Mouse (Mus musculus): ENCODE data around the gene Mad2l1bp.

Mad2l1bp gene

GRCm38 (mm10) chr17:46110402-46111289 is 42.7 kb downstream of the Mad2l1bp start, which contains the start of gene Mrps18a:
Gene Mrps18a (plus strand): TSS chr17:46110986.
- peak; percentile 86 for DNase-seq (ENCODE audit: low spot score)

DNA sequence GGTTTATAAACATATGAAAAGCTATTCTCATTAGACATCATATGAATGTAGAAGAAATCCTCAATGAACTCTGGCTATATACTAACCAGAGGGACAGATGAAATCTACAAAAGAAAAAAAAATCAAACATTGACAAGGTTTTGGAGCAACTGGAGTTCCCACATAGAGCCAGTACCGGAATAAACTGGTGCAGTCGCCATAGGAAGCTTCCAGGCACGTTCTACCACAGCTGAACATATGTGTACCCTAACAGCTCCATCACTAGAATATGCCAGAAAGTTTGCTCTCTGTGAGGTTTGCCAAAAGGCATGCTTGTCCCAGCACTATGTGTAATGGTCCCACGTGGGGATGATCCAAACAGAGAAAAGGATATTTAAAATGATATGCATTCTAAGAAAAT is 45.1 kb downstream of the Mad2l1bp start:
- DNase-seq (ENCODE audit: low spot score): no peak

GRCm38 (mm10) chr17:46104487-46104886 is 48.9 kb downstream of the Mad2l1bp start:
- peak; percentile 25 for DNase-seq (ENCODE audit: low spot score)

GRCm38 (mm10) chr17:46102608-46103159 is 50.7 kb downstream of the Mad2l1bp start:
- DNase-seq (ENCODE audit: low spot score): no peak

DNA sequence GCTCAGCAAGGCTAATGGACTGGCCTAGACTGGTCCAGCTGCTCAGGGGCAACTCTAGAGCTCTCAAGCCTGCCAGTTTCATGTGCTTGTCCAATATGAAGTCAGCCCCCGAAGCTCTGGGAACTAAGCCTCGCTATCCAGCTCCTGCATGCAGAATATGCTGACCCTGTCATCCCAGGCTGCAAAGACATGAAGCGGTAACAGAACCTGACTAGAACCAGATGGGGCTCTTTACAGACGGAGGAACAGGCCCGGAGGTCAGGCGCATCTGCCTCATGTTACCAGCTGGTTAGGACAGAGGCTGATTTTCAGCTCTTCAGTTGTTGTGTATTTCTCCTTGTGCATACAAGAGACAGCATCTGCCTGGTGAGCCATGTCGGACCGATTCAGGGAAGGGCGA is 51.4 kb downstream of the Mad2l1bp start:
- DNase-seq (ENCODE audit: low spot score): no peak

DNA sequence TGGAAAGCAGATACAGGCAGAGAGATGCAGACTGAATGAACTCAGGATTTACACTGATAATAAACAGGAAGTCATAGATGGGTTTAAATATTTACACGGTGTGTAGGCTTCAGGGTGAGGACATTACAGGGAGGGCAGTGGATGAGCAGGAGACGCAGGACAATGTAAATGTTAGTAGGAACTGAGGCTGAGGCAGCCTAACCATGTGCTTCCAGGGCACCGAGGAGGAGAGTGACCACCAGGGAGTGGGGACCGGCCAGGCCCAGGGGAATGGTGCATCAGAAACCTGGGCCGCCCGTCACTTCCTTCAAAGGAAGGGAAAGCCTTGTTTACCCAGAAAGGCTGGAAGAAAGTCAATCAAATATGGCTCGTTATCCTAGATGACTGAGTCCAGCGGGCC is 54.8 kb downstream of the Mad2l1bp start:
- no peak for DNase-seq (ENCODE audit: low spot score)
